Mouse (Mus musculus): ENCODE data around the gene Dld. TPM values are rescaled to one million over a fixed set of nuclear protein-coding genes. Genes with fewer than 3 reads are reported as not detected.

Gene Dld
- 100 to 1,000 TPM; 374 to 406 TPM for total RNA-seq (2021)
- 85.0 and 180 TPM in 2 replicates for polyA plus RNA-seq (2012; rRNA removed)
- long read RNA-seq, transcript Dld-201 (14 exons, 2,544 nt) = major isoform, 485 of 508 reads
- long read RNA-seq, partial matches to known transcripts = 14 of 508 reads
- long read RNA-seq, other reads (novel, unspliced or antisense) = 9 of 508 reads

DNA sequence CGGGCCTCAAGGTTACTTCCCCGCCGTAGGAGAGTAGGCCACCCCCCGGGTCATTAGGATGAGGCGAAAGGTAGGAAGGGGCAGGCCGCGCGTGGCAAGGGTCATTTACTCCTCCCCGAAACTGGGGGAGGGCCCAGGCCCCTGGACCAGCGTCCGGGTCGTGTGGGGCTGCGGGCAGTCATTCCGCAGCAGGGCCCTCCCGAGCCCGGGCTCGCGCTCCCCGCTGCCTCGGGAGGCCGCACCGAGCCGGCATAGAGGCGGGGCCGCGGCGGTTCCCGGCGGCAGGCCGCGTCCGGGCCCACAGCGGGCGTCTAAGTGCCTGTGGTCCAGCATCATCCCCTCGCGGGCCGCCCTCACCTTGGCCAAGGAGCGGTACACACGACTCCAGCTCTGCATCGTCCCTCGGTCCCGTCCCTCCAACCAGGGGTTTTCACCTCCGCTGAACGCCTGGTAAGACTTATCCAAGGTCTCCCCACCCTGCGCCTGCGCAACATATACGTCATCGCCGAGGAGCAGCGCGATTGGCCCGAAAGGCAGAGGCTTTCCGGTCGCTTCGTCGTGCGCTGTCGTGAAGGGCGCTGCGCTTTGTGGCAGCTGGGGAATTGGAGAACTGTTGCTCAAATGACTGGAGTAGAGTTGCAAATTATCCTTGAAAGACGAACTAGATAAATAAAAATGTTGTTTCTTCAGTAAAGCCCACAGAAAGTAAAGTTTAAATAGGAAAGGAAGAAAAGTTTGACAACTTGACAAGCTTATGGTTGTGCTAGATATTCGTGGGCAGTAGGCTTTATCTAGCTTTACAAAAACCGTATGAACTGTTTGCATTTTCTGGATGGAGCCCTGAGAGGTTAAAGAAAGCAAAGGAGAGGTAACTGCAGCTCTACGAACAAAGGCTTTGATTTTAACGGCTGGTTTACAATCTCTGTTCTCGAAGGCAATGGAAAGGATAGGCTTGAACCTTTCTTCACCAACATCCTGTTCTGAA lies at the start of gene Dld:
Gene Dld (minus strand): TSS at position 510 of the 985 bp plus-strand sequence.
- peaks cover 4% of the 10 kb centered on the region for H3K79me2 ChIP-seq (replicated peaks; ENCODE audit: control insufficient read depth, insufficient read depth, low read length)
- 5% methylated on average over 66 of the region's 66 CpGs for WGBS
- no peaks in the 10 kb centered on the region for H3K27me3 ChIP-seq (ENCODE audit: control insufficient read depth, insufficient read depth, low read length)
- H3K36me3 ChIP-seq (ENCODE audit: control insufficient read depth, insufficient read depth, low read length) = peaks cover 16% of the 10 kb centered on the region
- intact Hi-C loops (cut with DNase I) = loop anchor here (10.0 kb wide), 1 partner anchor 436 kb away; the partner anchor contains the start of genes Acp1 and Sh3yl1
- peaks cover 2% of the 10 kb centered on the region for H3K4me1 ChIP-seq (ENCODE audit: control insufficient read depth, insufficient read depth, low read length)
- H3K27ac ChIP-seq = peak within 1 kb of the TSS; percentile 90
- peak within 1 kb of the TSS; percentile 94 for H3K9ac ChIP-seq (ENCODE audit: low read depth, low read length)
- H3K4me3 ChIP-seq = peak within 1 kb of the TSS; percentile 100
- TF ChIP-seq CTCF (IDR thresholded peaks at IDR 0.05) (0 out of 2 replicates have a peak, but pooled peaks have one; percentile 8), POLR2A (IDR thresholded peaks at IDR 0.05; ENCODE audit: insufficient read depth, low read depth, low read length) (peak; percentile 96), EP300 (IDR thresholded peaks at IDR 0.05; ENCODE audit: insufficient read depth, low read depth, low read length) (no peak)
- peak; percentile 97 for DNase-seq

DNA sequence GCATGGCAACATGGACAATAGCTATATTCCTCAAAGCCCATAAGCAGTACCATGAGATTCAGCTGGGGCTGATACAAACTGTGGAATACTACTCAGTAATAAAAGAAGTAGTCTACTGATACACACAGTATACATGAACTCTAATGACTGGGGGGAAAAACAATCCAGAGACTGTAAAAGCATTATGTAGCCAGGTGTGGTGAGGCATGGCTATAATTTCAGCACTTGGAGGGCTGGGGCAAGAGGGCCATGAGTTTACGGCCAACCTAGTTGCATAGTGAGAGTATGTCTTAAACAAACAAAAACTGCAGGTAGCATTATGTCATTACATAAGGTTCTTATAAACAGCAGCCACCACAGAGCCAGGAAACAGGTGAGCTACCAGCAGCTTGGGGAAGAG lies 49.6 kb upstream of the Dld start:
- no peaks in the 10 kb centered on the region for H3K36me3 ChIP-seq (ENCODE audit: control insufficient read depth, insufficient read depth, low read length)
- no peak overlapping the region for H3K27ac ChIP-seq
- TF ChIP-seq CTCF (IDR thresholded peaks at IDR 0.05) (no peak), POLR2A (IDR thresholded peaks at IDR 0.05; ENCODE audit: insufficient read depth, low read depth, low read length) (no peak), EP300 (IDR thresholded peaks at IDR 0.05; ENCODE audit: insufficient read depth, low read depth, low read length) (no peak)
- intact Hi-C loops (cut with DNase I) = no loop called here
- no peaks in the 10 kb centered on the region for H3K79me2 ChIP-seq (replicated peaks; ENCODE audit: control insufficient read depth, insufficient read depth, low read length)
- no peaks in the 10 kb centered on the region for H3K27me3 ChIP-seq (ENCODE audit: control insufficient read depth, insufficient read depth, low read length)
- no peak overlapping the region for H3K4me3 ChIP-seq
- H3K9ac ChIP-seq (ENCODE audit: low read depth, low read length) = no peak overlapping the region
- WGBS = 88% methylated on average over 1 of the region's 1 CpGs
- no peak for DNase-seq
- no peaks in the 10 kb centered on the region for H3K4me1 ChIP-seq (ENCODE audit: control insufficient read depth, insufficient read depth, low read length)

DNA sequence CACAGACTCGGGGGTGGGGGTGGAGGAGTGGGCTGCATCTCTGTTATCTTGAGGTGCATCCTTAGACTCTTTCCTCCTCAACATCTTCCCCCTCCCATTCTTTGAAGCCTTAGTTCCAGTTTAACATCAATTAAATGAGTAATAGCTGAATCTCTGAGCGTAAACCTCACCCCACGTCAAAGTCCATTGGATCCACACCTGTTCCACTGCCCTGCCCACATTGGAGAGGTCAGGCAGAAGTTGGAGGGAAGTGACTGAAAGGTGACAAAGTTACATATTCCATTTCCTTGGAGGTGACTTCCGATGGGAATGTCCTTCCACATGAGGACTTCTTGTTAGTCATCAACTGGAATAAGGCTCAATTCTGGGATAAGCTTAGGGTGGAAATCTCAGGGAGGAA lies 46.5 kb upstream of the Dld start:
- TF ChIP-seq EP300 (IDR thresholded peaks at IDR 0.05; ENCODE audit: insufficient read depth, low read depth, low read length) = no peak
- no peak for TF ChIP-seq CTCF (IDR thresholded peaks at IDR 0.05)
- no peak for TF ChIP-seq POLR2A (IDR thresholded peaks at IDR 0.05; ENCODE audit: insufficient read depth, low read depth, low read length)
- Histone ChIP-seq H3K27ac (no peak overlapping the region), H3K4me3 (no peak overlapping the region), H3K9ac (ENCODE audit: low read depth, low read length) (no peak overlapping the region), H3K36me3 (ENCODE audit: control insufficient read depth, insufficient read depth, low read length) (no peaks in the 10 kb centered on the region), H3K79me2 (replicated peaks; ENCODE audit: control insufficient read depth, insufficient read depth, low read length) (no peaks in the 10 kb centered on the region), H3K27me3 (ENCODE audit: control insufficient read depth, insufficient read depth, low read length) (no peaks in the 10 kb centered on the region), H3K4me1 (ENCODE audit: control insufficient read depth, insufficient read depth, low read length) (no peaks in the 10 kb centered on the region)
- 83% methylated on average over 4 of the region's 4 CpGs for WGBS
- no peak for DNase-seq
- intact Hi-C loops (cut with DNase I) = no loop called here

DNA sequence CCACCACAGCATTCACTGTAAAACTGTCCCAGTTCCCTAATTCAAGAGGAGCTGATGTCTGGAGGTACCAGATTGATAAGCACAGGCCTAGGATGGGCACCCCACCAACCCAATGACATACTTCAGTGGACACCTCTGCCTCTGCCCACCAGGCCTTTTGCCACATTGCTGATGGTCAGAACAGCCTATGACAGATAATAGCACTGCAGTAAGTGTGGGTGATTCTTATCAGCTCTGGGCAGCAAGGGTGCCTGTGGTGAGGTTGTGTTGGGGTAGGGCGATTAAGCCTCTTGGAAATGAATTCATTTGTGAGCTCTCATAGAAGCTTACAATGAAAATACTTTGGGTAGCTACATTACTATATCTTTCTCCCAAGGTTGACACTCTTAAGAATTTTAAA lies 44.6 kb upstream of the Dld start:
- intact Hi-C loops (cut with DNase I) = no loop called here
- no peak overlapping the region for H3K9ac ChIP-seq (ENCODE audit: low read depth, low read length)
- no peak for TF ChIP-seq EP300 (IDR thresholded peaks at IDR 0.05; ENCODE audit: insufficient read depth, low read depth, low read length)
- TF ChIP-seq CTCF (IDR thresholded peaks at IDR 0.05) = no peak
- no peak for TF ChIP-seq POLR2A (IDR thresholded peaks at IDR 0.05; ENCODE audit: insufficient read depth, low read depth, low read length)
- 95% methylated on average over 1 of the region's 1 CpGs for WGBS
- no peak overlapping the region for H3K4me3 ChIP-seq
- no peak for DNase-seq
- H3K36me3 ChIP-seq (ENCODE audit: control insufficient read depth, insufficient read depth, low read length) = no peaks in the 10 kb centered on the region
- H3K27ac ChIP-seq = no peak overlapping the region
- H3K4me1 ChIP-seq (ENCODE audit: control insufficient read depth, insufficient read depth, low read length) = no peaks in the 10 kb centered on the region
- no peaks in the 10 kb centered on the region for H3K79me2 ChIP-seq (replicated peaks; ENCODE audit: control insufficient read depth, insufficient read depth, low read length)
- H3K27me3 ChIP-seq (ENCODE audit: control insufficient read depth, insufficient read depth, low read length) = no peaks in the 10 kb centered on the region

DNA sequence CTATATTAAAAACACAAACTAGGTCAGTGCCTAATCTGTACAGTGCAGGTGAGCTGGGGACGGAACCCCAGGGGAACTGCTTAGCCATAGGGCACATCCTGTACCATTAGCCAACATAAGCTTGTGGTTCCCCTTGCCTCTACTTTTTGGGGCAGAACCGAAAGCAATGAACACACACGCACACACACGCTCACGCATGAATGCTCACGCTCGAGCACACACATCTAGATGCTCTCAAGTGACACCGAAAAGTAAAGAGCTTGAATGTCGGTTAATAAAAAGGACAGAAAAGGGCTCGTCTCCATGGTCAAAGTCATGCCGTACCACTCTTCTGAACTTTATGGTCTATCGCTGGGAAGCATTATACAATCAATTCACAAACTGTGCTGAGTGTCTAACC lies 40.4 kb upstream of the Dld start:
- 93% methylated on average over 12 of the region's 12 CpGs for WGBS

More for the DNA sequence above, 40.4 kb upstream of the Dld start:
- TF ChIP-seq EP300 (IDR thresholded peaks at IDR 0.05; ENCODE audit: insufficient read depth, low read depth, low read length) (no peak), POLR2A (IDR thresholded peaks at IDR 0.05; ENCODE audit: insufficient read depth, low read depth, low read length) (no peak), CTCF (IDR thresholded peaks at IDR 0.05) (no peak)
- H3K36me3 ChIP-seq (ENCODE audit: control insufficient read depth, insufficient read depth, low read length) = no peaks in the 10 kb centered on the region
- no peak for DNase-seq
- no peak overlapping the region for H3K9ac ChIP-seq (ENCODE audit: low read depth, low read length)
- no peaks in the 10 kb centered on the region for H3K27me3 ChIP-seq (ENCODE audit: control insufficient read depth, insufficient read depth, low read length)
- intact Hi-C loops (cut with DNase I) = no loop called here
- no peak overlapping the region for H3K4me3 ChIP-seq
- H3K27ac ChIP-seq = no peak overlapping the region
- no peaks in the 10 kb centered on the region for H3K79me2 ChIP-seq (replicated peaks; ENCODE audit: control insufficient read depth, insufficient read depth, low read length)
- H3K4me1 ChIP-seq (ENCODE audit: control insufficient read depth, insufficient read depth, low read length) = no peaks in the 10 kb centered on the region

Data from heart, adult 2 months (tissue).